Mouse (Mus musculus): ENCODE results near the gene Scrt2. TPM values are rescaled to one million over a fixed set of nuclear protein-coding genes. Genes with fewer than 3 reads are reported as not detected.

Scrt2 gene
- not detected in 2 replicates for polyA plus RNA-seq (2015; fragmentation: Nextera tagmentation; extraction: Ambion mirVana)

- no peak for ATAC-seq (ENCODE audit: insufficient read depth)
- H3K4me3 ChIP-seq (replicated peaks): peak within 1 kb of the TSS; percentile 17; the same call in 1 of the 2 replicates
- no peak within 1 kb of the TSS for H3K9ac ChIP-seq
- H3K27ac ChIP-seq (replicated peaks): no peak within 1 kb of the TSS
- peak within 1 kb of the TSS; percentile 50 for H3K4me2 ChIP-seq
- peaks cover 91% of the 10 kb centered on the region for H3K27me3 ChIP-seq
- under 1% methylated on average over 24 of the region's 24 CpGs for WGBS (ENCODE audit: insufficient replicate concordance)
- peaks cover 5% of the 10 kb centered on the region for H3K4me1 ChIP-seq (replicated peaks)
- H3K36me3 ChIP-seq (replicated peaks): no peaks in the 10 kb centered on the region
- no peaks in the 10 kb centered on the region for H3K9me3 ChIP-seq (replicated peaks)
Measured at GRCm38 (mm10) chr2:152080685-152081541, at the start of gene Scrt2. Scrt2 (plus strand) TSS chr2:152081529.

GRCm38 (mm10) chr2:152040101-152040500 lies 41.2 kb upstream of the Scrt2 start:
- H3K9me3 ChIP-seq (replicated peaks): 0 out of 2 replicates have a peak, but pooled peaks cover 4% of the 10 kb centered on the region
- peaks cover 47% of the 10 kb centered on the region for H3K27me3 ChIP-seq
- H3K4me1 ChIP-seq (replicated peaks): no peaks in the 10 kb centered on the region
- ATAC-seq (ENCODE audit: insufficient read depth): no peak
- H3K4me2 ChIP-seq: no peak overlapping the region
- H3K4me3 ChIP-seq (replicated peaks): no peak overlapping the region
- no peak overlapping the region for H3K9ac ChIP-seq
- H3K27ac ChIP-seq (replicated peaks): no peak overlapping the region
- no peaks in the 10 kb centered on the region for H3K36me3 ChIP-seq (replicated peaks)

- WGBS (ENCODE audit: insufficient replicate concordance): 4% methylated on average over 25 of the region's 25 CpGs
- H3K4me2 ChIP-seq: no peak overlapping the region
- H3K4me1 ChIP-seq (replicated peaks): peaks cover 13% of the 10 kb centered on the region
- ATAC-seq (ENCODE audit: insufficient read depth): no peak
- H3K27me3 ChIP-seq: peaks cover 84% of the 10 kb centered on the region
- H3K4me3 ChIP-seq (replicated peaks): no peak overlapping the region
- no peaks in the 10 kb centered on the region for H3K36me3 ChIP-seq (replicated peaks)
- no peak overlapping the region for H3K27ac ChIP-seq (replicated peaks)
- no peaks in the 10 kb centered on the region for H3K9me3 ChIP-seq (replicated peaks)
- no peak overlapping the region for H3K9ac ChIP-seq
Measured at GRCm38 (mm10) chr2:152047116-152048002, 34.0 kb upstream of the Scrt2 start.

GRCm38 (mm10) chr2:152048003-152048980 lies 33.0 kb upstream of the Scrt2 start:
- no peaks in the 10 kb centered on the region for H3K9me3 ChIP-seq (replicated peaks)
- H3K4me2 ChIP-seq: peak overlapping the region; percentile 57
- no peaks in the 10 kb centered on the region for H3K36me3 ChIP-seq (replicated peaks)
- no peak overlapping the region for H3K9ac ChIP-seq
- no peak overlapping the region for H3K27ac ChIP-seq (replicated peaks)
- H3K4me1 ChIP-seq (replicated peaks): peaks cover 13% of the 10 kb centered on the region
- no peak for ATAC-seq (ENCODE audit: insufficient read depth)
- H3K27me3 ChIP-seq: peaks cover 88% of the 10 kb centered on the region
- WGBS (ENCODE audit: insufficient replicate concordance): 2% methylated on average over 81 of the region's 82 CpGs
- H3K4me3 ChIP-seq (replicated peaks): peak overlapping the region; percentile 25

GRCm38 (mm10) chr2:152048981-152049441 lies 32.3 kb upstream of the Scrt2 start:
- peak overlapping the region; percentile 57 for H3K4me2 ChIP-seq
- H3K4me3 ChIP-seq (replicated peaks): peak overlapping the region; percentile 25
- no peaks in the 10 kb centered on the region for H3K36me3 ChIP-seq (replicated peaks)
- H3K9ac ChIP-seq: no peak overlapping the region
- ATAC-seq (ENCODE audit: insufficient read depth): no peak
- peaks cover 13% of the 10 kb centered on the region for H3K4me1 ChIP-seq (replicated peaks)
- peaks cover 88% of the 10 kb centered on the region for H3K27me3 ChIP-seq
- no peaks in the 10 kb centered on the region for H3K9me3 ChIP-seq (replicated peaks)
- no peak overlapping the region for H3K27ac ChIP-seq (replicated peaks)
- WGBS (ENCODE audit: insufficient replicate concordance): under 1% methylated on average over 24 of the region's 24 CpGs

- 0 out of 2 replicates have a peak overlapping the region, but pooled peaks have one; percentile 57 for H3K4me2 ChIP-seq
- H3K27ac ChIP-seq (replicated peaks): no peak overlapping the region
- WGBS (ENCODE audit: insufficient replicate concordance): 6% methylated on average over 13 of the region's 13 CpGs
- peaks cover 13% of the 10 kb centered on the region for H3K4me1 ChIP-seq (replicated peaks)
- no peak overlapping the region for H3K9ac ChIP-seq
- no peak overlapping the region for H3K4me3 ChIP-seq (replicated peaks)
- peaks cover 91% of the 10 kb centered on the region for H3K27me3 ChIP-seq
- no peaks in the 10 kb centered on the region for H3K36me3 ChIP-seq (replicated peaks)
- H3K9me3 ChIP-seq (replicated peaks): no peaks in the 10 kb centered on the region
- no peak for ATAC-seq (ENCODE audit: insufficient read depth)
Measured at GRCm38 (mm10) chr2:152049611-152050270, 31.6 kb upstream of the Scrt2 start.

- Histone ChIP-seq H3K36me3 (replicated peaks) (no peaks in the 10 kb centered on the region), H3K27ac (replicated peaks) (no peak overlapping the region), H3K4me3 (replicated peaks) (no peak overlapping the region), H3K9me3 (replicated peaks) (no peaks in the 10 kb centered on the region), H3K27me3 (peaks cover 95% of the 10 kb centered on the region), H3K4me1 (replicated peaks) (peaks cover 13% of the 10 kb centered on the region), H3K9ac (no peak overlapping the region), H3K4me2 (no peak overlapping the region)
- ATAC-seq (ENCODE audit: insufficient read depth): no peak
- WGBS (ENCODE audit: insufficient replicate concordance): 10% methylated on average over 7 of the region's 7 CpGs
Measured at GRCm38 (mm10) chr2:152050316-152050715, 31.0 kb upstream of the Scrt2 start.

- no peak for ATAC-seq (ENCODE audit: insufficient read depth)
- peaks cover 92% of the 10 kb centered on the region for H3K27me3 ChIP-seq
Measured at GRCm38 (mm10) chr2:152051985-152052384, 29.3 kb upstream of the Scrt2 start.

GRCm38 (mm10) chr2:152055406-152055805 lies 25.9 kb upstream of the Scrt2 start:
- no peak for ATAC-seq (ENCODE audit: insufficient read depth)
- Histone ChIP-seq H3K4me2 (no peak overlapping the region), H3K27ac (replicated peaks) (no peak overlapping the region), H3K36me3 (replicated peaks) (no peaks in the 10 kb centered on the region), H3K4me1 (replicated peaks) (no peaks in the 10 kb centered on the region), H3K27me3 (peaks cover 69% of the 10 kb centered on the region), H3K9me3 (replicated peaks) (no peaks in the 10 kb centered on the region), H3K9ac (no peak overlapping the region), H3K4me3 (replicated peaks) (no peak overlapping the region)
- WGBS (ENCODE audit: insufficient replicate concordance): 48% methylated on average over 1 of the region's 1 CpGs

More at GRCm38 (mm10) chr2:152051985-152052384, 29.3 kb upstream of the Scrt2 start:
- Histone ChIP-seq H3K9ac (no peak overlapping the region), H3K36me3 (replicated peaks) (no peaks in the 10 kb centered on the region), H3K9me3 (replicated peaks) (no peaks in the 10 kb centered on the region), H3K27ac (replicated peaks) (no peak overlapping the region), H3K4me1 (replicated peaks) (peaks cover 13% of the 10 kb centered on the region), H3K4me3 (replicated peaks) (no peak overlapping the region), H3K4me2 (no peak overlapping the region)
- 45% methylated on average over 3 of the region's 3 CpGs for WGBS (ENCODE audit: insufficient replicate concordance)
